Mouse (Mus musculus): ENCODE measurements at regions not wholly inside any gene's neighbourhood (a gene's known extent, or its start where the extent isn't known, plus 50 kb on each side); places are given as distances from the start of the nearest gene placed in this dataset.
A peak's percentile ranks its signal among the peaks of the same experiment; 100 is the strongest.

- no peak for DNase-seq
These were observed 149.8 kb downstream of the Satb1 start for GRCm38 (mm10) chr17:51683318-51683717.

- DNase-seq = no peak
These were observed 150.7 kb downstream of the Satb1 start for GRCm38 (mm10) chr17:51682368-51682767.

GRCm38 (mm10) chr17:51677451-51677850, 155.6 kb downstream of the Satb1 start:
- DNase-seq = no peak

GRCm38 (mm10) chr17:51658408-51658807, 174.7 kb downstream of the Satb1 start:
- no peak for DNase-seq

- no peak for DNase-seq
These were observed 179.2 kb downstream of the Satb1 start for GRCm38 (mm10) chr17:51653881-51654280.

GRCm38 (mm10) chr17:51651880-51652279, 181.2 kb downstream of the Satb1 start:
- DNase-seq = no peak

- no peak for DNase-seq
These were observed 183.8 kb downstream of the Satb1 start for GRCm38 (mm10) chr17:51649213-51649815.

- no peak for DNase-seq
These were observed 186.7 kb downstream of the Satb1 start for GRCm38 (mm10) chr17:51646416-51646815.

GRCm38 (mm10) chr17:51645866-51646265, 187.2 kb downstream of the Satb1 start:
- DNase-seq = no peak

GRCm38 (mm10) chr17:51642682-51643081, 190.4 kb downstream of the Satb1 start:
- no peak for DNase-seq

- DNase-seq = no peak
These were observed 197.2 kb downstream of the Satb1 start for GRCm38 (mm10) chr17:51635913-51636312.

GRCm38 (mm10) chr17:51631574-51631973, 201.5 kb downstream of the Satb1 start:
- no peak for DNase-seq

GRCm38 (mm10) chr17:51620528-51620927, 212.6 kb downstream of the Satb1 start:
- DNase-seq = no peak

- DNase-seq = no peak
These were observed 247.8 kb downstream of the Satb1 start for GRCm38 (mm10) chr17:51585263-51585662.

GRCm38 (mm10) chr17:51583984-51584880, 248.9 kb downstream of the Satb1 start:
- DNase-seq = no peak

GRCm38 (mm10) chr17:51583277-51583676, 249.8 kb downstream of the Satb1 start:
- peak; percentile 67 for DNase-seq

GRCm38 (mm10) chr17:51555854-51556253, 277.2 kb downstream of the Satb1 start:
- DNase-seq = no peak

GRCm38 (mm10) chr17:51554446-51554845, 278.6 kb downstream of the Satb1 start:
- no peak for DNase-seq

- no peak for DNase-seq
These were observed 280.6 kb downstream of the Satb1 start for GRCm38 (mm10) chr17:51552277-51553015.

- peak; percentile 7 for DNase-seq
These were observed 286.1 kb downstream of the Satb1 start for GRCm38 (mm10) chr17:51546999-51547398.

- no peak for DNase-seq
These were observed 290.5 kb downstream of the Satb1 start for GRCm38 (mm10) chr17:51542544-51542943.

- peak; percentile 11 for DNase-seq
These were observed 298.4 kb downstream of the Satb1 start for GRCm38 (mm10) chr17:51534678-51535077.

GRCm38 (mm10) chr17:51534270-51534669, 298.8 kb downstream of the Satb1 start:
- DNase-seq = no peak

Data from heart, postnatal 4 days (tissue).